Mouse (Mus musculus) stomach, postnatal 0 days (tissue): ENCODE data around the gene Strn3.

Source experiments
- CTCF ChIP-seq: IDR thresholded peaks from 2 replicates; pipeline ENCODE4 v1.5.1; 2016; ENCODE audit warnings: antibody characterized with exemption, low read depth, mild to moderate bottlenecking, moderate library complexity
- EP300 ChIP-seq: optimal IDR thresholded peaks from 2 replicates; pipeline ENCODE3; 2016; ENCODE audit warnings: antibody characterized with exemption

GRCm38 (mm10) chr12:51694096-51694495, 2.4 kb upstream of the Strn3 start:
- TF ChIP-seq CTCF = no peak
- no peak for TF ChIP-seq EP300
